Mouse (Mus musculus): ENCODE data around the gene 3110070M22Rik. TPM values are rescaled to one million over a fixed set of nuclear protein-coding genes. Genes with fewer than 3 reads are reported as not detected.
"Not testable (repeated sequence)": the region's sequence is repeated elsewhere in the genome, so short reads cannot be mapped to it uniquely, and the experiment has no call there.

The 3110070M22Rik gene
- polyA plus RNA-seq (2016; fragmentation: Nextera tagmentation; extraction: Ambion mirVana): 1.7 and 2.3 TPM in 2 replicates

- WGBS: 78% methylated on average over 87 of the region's 87 CpGs
- H3K36me3 ChIP-seq: peaks cover 21% of the 10 kb centered on the region
- peak within 1 kb of the TSS; percentile 9; the same call in 1 of the 2 replicates for H3K9ac ChIP-seq
- no peak for ATAC-seq (ENCODE audit: low FRiP score)
- no peaks in the 10 kb centered on the region for H3K4me1 ChIP-seq
- H3K27me3 ChIP-seq: no peaks in the 10 kb centered on the region
- H3K9me3 ChIP-seq (replicated peaks): peaks cover 18% of the 10 kb centered on the region
- H3K4me3 ChIP-seq: no peak within 1 kb of the TSS
- H3K27ac ChIP-seq: peak within 1 kb of the TSS; percentile 66
- H3K4me2 ChIP-seq (replicated peaks): peak within 1 kb of the TSS; percentile 32
Observed at GRCm38 (mm10) chr13:119487880-119488580, at the start of gene 3110070M22Rik, which contains the start of gene Tmem267. Gene 3110070M22Rik, minus strand, starts transcription at chr13:119488383. Gene Tmem267, plus strand, starts transcription at chr13:119488039.

- not testable (repeated sequence) for H3K36me3 ChIP-seq; H3K9ac ChIP-seq; H3K4me2 ChIP-seq (replicated peaks); H3K27ac ChIP-seq; H3K27me3 ChIP-seq; H3K4me1 ChIP-seq; H3K4me3 ChIP-seq
- ATAC-seq (ENCODE audit: low FRiP score): peak; percentile 24
- 94% methylated on average over 13 of the region's 22 CpGs for WGBS
- H3K9me3 ChIP-seq (replicated peaks): peaks cover 21% of the 10 kb centered on the region
Observed at GRCm38 (mm10) chr13:119494938-119495337, 6.8 kb upstream of the 3110070M22Rik start.

GRCm38 (mm10) chr13:119492083-119492482 lies 3.9 kb upstream of the 3110070M22Rik start:
- H3K9ac ChIP-seq; H3K27ac ChIP-seq; H3K4me2 ChIP-seq (replicated peaks); H3K4me3 ChIP-seq; H3K4me1 ChIP-seq; H3K36me3 ChIP-seq; H3K27me3 ChIP-seq; ATAC-seq (ENCODE audit: low FRiP score): not testable (repeated sequence)
- H3K9me3 ChIP-seq (replicated peaks): peaks cover 23% of the 10 kb centered on the region
- WGBS: 91% methylated on average over 10 of the region's 10 CpGs

GRCm38 (mm10) chr13:119487354-119487753 lies 829 bp downstream of the 3110070M22Rik start:
- Histone ChIP-seq H3K9me3 (replicated peaks) (peaks cover 18% of the 10 kb centered on the region), H3K4me1 (no peaks in the 10 kb centered on the region), H3K27ac (no peak overlapping the region; the same call in 1 of the 2 replicates), H3K4me3 (no peak overlapping the region), H3K36me3 (peaks cover 23% of the 10 kb centered on the region), H3K4me2 (replicated peaks) (peak overlapping the region; percentile 32), H3K27me3 (no peaks in the 10 kb centered on the region), H3K9ac (no peak overlapping the region)
- no peak for ATAC-seq (ENCODE audit: low FRiP score)
- WGBS: 55% methylated on average over 7 of the region's 7 CpGs

GRCm38 (mm10) chr13:119477789-119478188 lies 10.4 kb downstream of the 3110070M22Rik start:
- H3K9me3 ChIP-seq (replicated peaks): no peaks in the 10 kb centered on the region
- WGBS: 93% methylated on average over 2 of the region's 2 CpGs
- H3K4me2 ChIP-seq (replicated peaks): no peak overlapping the region
- no peaks in the 10 kb centered on the region for H3K4me1 ChIP-seq
- H3K27ac ChIP-seq: no peak overlapping the region
- H3K9ac ChIP-seq: no peak overlapping the region
- no peak overlapping the region for H3K4me3 ChIP-seq
- ATAC-seq (ENCODE audit: low FRiP score): no peak
- no peaks in the 10 kb centered on the region for H3K27me3 ChIP-seq
- H3K36me3 ChIP-seq: peaks cover 65% of the 10 kb centered on the region

- H3K9ac ChIP-seq: no peak overlapping the region
- H3K4me2 ChIP-seq (replicated peaks): no peak overlapping the region
- no peak for ATAC-seq (ENCODE audit: low FRiP score)
- no peaks in the 10 kb centered on the region for H3K4me1 ChIP-seq
- H3K9me3 ChIP-seq (replicated peaks): no peaks in the 10 kb centered on the region
- WGBS: 92% methylated on average over 9 of the region's 9 CpGs
- H3K27me3 ChIP-seq: no peaks in the 10 kb centered on the region
- H3K27ac ChIP-seq: no peak overlapping the region
- H3K4me3 ChIP-seq: no peak overlapping the region
- peaks cover 72% of the 10 kb centered on the region for H3K36me3 ChIP-seq
Observed at GRCm38 (mm10) chr13:119476631-119477030, 11.6 kb downstream of the 3110070M22Rik start.

GRCm38 (mm10) chr13:119462596-119463560 lies 25.3 kb downstream of the 3110070M22Rik start, which contains the start of gene 4833420G17Rik:
Gene 4833420G17Rik, plus strand, starts transcription at chr13:119462768.
- Histone ChIP-seq H3K4me3 (peak within 1 kb of the TSS; percentile 81), H3K36me3 (peaks cover 33% of the 10 kb centered on the region), H3K27ac (peak within 1 kb of the TSS; percentile 75), H3K9ac (peak within 1 kb of the TSS; percentile 65), H3K4me2 (replicated peaks) (peak within 1 kb of the TSS; percentile 75), H3K9me3 (replicated peaks) (no peaks in the 10 kb centered on the region), H3K27me3 (no peaks in the 10 kb centered on the region), H3K4me1 (peaks cover 18% of the 10 kb centered on the region)
- peak; percentile 95 for ATAC-seq (ENCODE audit: low FRiP score)
- 12% methylated on average over 57 of the region's 57 CpGs for WGBS

GRCm38 (mm10) chr13:119461900-119462595 lies 26.1 kb downstream of the 3110070M22Rik start:
- peak overlapping the region; percentile 47 for H3K4me2 ChIP-seq (replicated peaks)
- WGBS: 11% methylated on average over 10 of the region's 10 CpGs
- H3K27me3 ChIP-seq: no peaks in the 10 kb centered on the region
- H3K4me1 ChIP-seq: peaks cover 18% of the 10 kb centered on the region
- no peaks in the 10 kb centered on the region for H3K9me3 ChIP-seq (replicated peaks)
- peak overlapping the region; percentile 81 for H3K4me3 ChIP-seq
- H3K9ac ChIP-seq: peak overlapping the region; percentile 65
- peak; percentile 75 for ATAC-seq (ENCODE audit: low FRiP score)
- peak overlapping the region; percentile 75 for H3K27ac ChIP-seq
- H3K36me3 ChIP-seq: peaks cover 25% of the 10 kb centered on the region

GRCm38 (mm10) chr13:119456342-119456741 lies 31.8 kb downstream of the 3110070M22Rik start:
- H3K36me3 ChIP-seq: peaks cover 31% of the 10 kb centered on the region
- no peak overlapping the region for H3K9ac ChIP-seq
- H3K27me3 ChIP-seq: no peaks in the 10 kb centered on the region
- no peak overlapping the region for H3K4me2 ChIP-seq (replicated peaks)
- ATAC-seq (ENCODE audit: low FRiP score): no peak
- H3K4me1 ChIP-seq: no peaks in the 10 kb centered on the region
- 94% methylated on average over 7 of the region's 7 CpGs for WGBS
- H3K9me3 ChIP-seq (replicated peaks): no peaks in the 10 kb centered on the region
- H3K27ac ChIP-seq: no peak overlapping the region
- H3K4me3 ChIP-seq: no peak overlapping the region

- Histone ChIP-seq H3K27me3 (no peaks in the 10 kb centered on the region), H3K4me3 (no peak overlapping the region), H3K9ac (no peak overlapping the region), H3K4me2 (replicated peaks) (no peak overlapping the region), H3K36me3 (peaks cover 43% of the 10 kb centered on the region), H3K4me1 (no peaks in the 10 kb centered on the region), H3K27ac (no peak overlapping the region), H3K9me3 (replicated peaks) (no peaks in the 10 kb centered on the region)
- no peak for ATAC-seq (ENCODE audit: low FRiP score)
Observed at GRCm38 (mm10) chr13:119455082-119455481, 33.1 kb downstream of the 3110070M22Rik start.

- Histone ChIP-seq H3K4me3 (no peak overlapping the region), H3K36me3 (peaks cover 42% of the 10 kb centered on the region), H3K4me1 (no peaks in the 10 kb centered on the region), H3K9me3 (replicated peaks) (no peaks in the 10 kb centered on the region), H3K4me2 (replicated peaks) (no peak overlapping the region), H3K27me3 (no peaks in the 10 kb centered on the region), H3K9ac (no peak overlapping the region), H3K27ac (no peak overlapping the region)
- ATAC-seq (ENCODE audit: low FRiP score): no peak
- WGBS: 94% methylated on average over 4 of the region's 4 CpGs
Observed at GRCm38 (mm10) chr13:119453563-119453962, 34.6 kb downstream of the 3110070M22Rik start.

- H3K4me1 ChIP-seq: no peaks in the 10 kb centered on the region
- H3K4me2 ChIP-seq (replicated peaks): no peak overlapping the region
- no peak overlapping the region for H3K27ac ChIP-seq
- no peak overlapping the region for H3K9ac ChIP-seq
- ATAC-seq (ENCODE audit: low FRiP score): no peak
- H3K4me3 ChIP-seq: no peak overlapping the region
- no peaks in the 10 kb centered on the region for H3K9me3 ChIP-seq (replicated peaks)
- H3K27me3 ChIP-seq: no peaks in the 10 kb centered on the region
- WGBS: 88% methylated on average over 1 of the region's 1 CpGs
- H3K36me3 ChIP-seq: peaks cover 56% of the 10 kb centered on the region
Observed at GRCm38 (mm10) chr13:119442244-119442643, 45.9 kb downstream of the 3110070M22Rik start.

Measured in hindbrain, embryonic 12.5 days (tissue).